Mouse (Mus musculus): ENCODE results near the gene Rnd2.
"Not testable (repeated sequence)": the region's sequence is repeated elsewhere in the genome, so short reads cannot be mapped to it uniquely, and the experiment has no call there.

DNA sequence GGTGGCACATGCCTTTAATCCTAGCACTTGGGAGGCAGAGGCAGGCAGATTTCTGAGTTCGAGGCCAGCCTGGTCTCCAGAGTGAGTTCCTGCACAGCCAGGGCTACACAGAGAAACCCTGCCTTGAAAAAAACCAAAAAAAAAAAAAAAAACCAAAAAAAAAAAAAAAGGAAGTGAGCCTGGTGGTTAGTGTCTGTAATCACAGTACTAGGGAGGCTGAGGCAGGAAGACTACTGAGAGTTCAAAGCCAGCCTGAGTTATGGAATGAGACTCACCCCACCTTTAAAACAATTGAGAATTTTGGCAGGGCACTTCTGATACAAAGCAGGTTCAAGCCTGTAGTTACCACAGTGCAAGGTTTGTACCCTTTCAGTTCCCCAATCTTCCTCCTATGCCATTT lies 8.9 kb downstream of the Rnd2 start:
- not testable (repeated sequence) for TF ChIP-seq POLR2A (IDR thresholded peaks at IDR 0.05; ENCODE audit: borderline replicate concordance, control insufficient read depth, low read depth, low read length); CTCF (IDR thresholded peaks at IDR 0.05; ENCODE audit: control insufficient read depth, insufficient read depth, low read length)

Measured in bone marrow, adult 2 months (tissue).